Mouse (Mus musculus) mouse embryonic stem cell (cell line): Measurements from ENCODE around the gene Ier5l.

Source experiments
- in situ Hi-C, 2 experiments: fragments of 300-500 bp; cut with MboI; formaldehyde crosslinking; loops; 1 replicate in 1 of 2; 3 replicates in 1 of 2; pipeline ENCODE4 v1.14.3; 2019 to 2020; ENCODE audit warnings: low sequenced_read_pairs in 2 of 2, low pct_unique_long_range_greater_than_20kb in 1 of 2, mixed read lengths in 1 of 2; ENCODE audit not compliant: unreplicated experiment in 1 of 2

Gene Ier5l

GRCm38 (mm10) chr2:30471795-30472720 is 2.0 kb downstream of the Ier5l start:
- in situ Hi-C loops: no loop called here

DNA sequence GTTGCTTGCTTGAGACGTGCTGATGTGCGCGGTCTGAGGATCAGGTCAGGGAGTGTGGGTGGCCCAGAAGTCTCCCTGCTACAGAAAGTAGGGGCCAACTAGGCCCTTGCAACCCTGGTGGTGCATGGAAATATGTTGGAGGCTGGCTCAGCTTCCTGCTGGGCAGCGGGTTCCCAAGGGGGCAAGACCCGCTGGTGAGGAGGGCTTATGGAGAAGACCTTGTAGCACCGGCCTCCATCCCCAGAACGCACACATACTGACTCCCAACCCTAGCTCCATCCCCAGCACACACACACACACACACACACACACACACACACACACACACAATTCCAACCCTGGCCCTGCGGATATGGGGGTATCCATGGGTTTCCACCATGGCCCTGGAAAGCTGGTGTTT is 3.0 kb downstream of the Ier5l start:
- in situ Hi-C loops: no loop called here

DNA sequence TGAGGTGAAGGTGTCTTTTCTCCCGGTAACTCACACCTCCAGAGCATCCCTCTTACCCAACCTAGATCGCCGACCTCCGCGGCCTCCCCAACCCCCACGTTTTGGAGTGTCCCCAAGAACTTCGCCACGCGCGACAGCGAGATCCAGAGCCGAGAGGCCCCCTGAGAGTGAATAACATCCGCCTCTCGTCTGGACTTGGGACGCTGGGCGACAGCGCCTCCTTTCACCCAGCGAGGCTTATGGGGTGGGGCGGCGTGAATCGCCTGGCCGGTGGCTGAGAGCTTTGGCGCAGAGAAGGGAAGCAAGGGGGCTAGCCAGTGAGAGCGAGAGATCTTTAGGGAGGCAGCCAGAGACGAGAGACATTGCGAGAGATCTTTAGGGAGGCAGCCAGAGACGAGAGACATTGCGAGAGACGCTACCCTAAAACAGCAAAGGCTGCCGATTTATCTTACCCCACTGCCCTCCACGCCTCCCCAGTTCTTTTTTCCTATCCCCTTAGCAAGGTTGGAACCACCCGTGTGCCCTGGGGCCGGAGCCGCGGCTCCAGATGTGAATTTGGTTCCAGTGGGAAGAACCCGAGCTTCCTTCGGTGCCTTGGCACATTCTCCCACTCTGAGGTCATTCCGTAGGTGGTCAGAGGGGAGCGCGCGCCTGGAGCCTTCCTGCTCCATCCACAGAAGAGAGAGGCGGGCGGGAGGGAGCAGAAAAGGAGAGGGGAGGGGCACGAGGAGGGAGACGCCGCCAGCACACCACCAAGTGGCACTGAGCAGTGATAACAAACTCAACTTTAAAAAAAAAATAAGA is 3.7 kb downstream of the Ier5l start:
- in situ Hi-C loops: no loop called here

GRCm38 (mm10) chr2:30469796-30470142 is 4.2 kb downstream of the Ier5l start:
- in situ Hi-C loops: loop anchor here in 1 of 2 experiments (10.0 kb wide), 2 partner anchors 325 to 355 kb away; no protein-coding TSS in a partner anchor

GRCm38 (mm10) chr2:30469009-30469408 is 5.0 kb downstream of the Ier5l start:
- in situ Hi-C loops: loop anchor here in 1 of 2 experiments (10.0 kb wide), 2 partner anchors 326 to 356 kb away; no protein-coding TSS in a partner anchor

DNA sequence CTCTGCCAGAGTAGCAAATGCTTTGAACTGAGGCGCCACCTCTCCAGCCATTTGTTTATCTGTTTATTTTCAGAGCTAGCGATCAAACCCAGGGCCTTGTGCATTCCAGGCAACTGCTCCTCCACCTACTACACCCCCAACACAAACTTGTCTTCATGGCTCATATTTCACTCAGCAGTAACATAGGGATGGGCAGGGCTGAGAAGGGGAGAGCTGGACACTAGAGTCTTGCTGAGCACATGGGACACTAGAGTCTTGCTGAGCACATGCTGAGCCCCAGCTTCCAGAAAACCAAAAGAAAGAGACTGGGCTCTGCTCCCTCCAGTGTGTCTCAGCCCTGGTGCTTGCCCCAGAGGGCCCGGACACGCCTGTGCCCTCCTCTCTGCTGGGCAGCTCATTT is 7.2 kb downstream of the Ier5l start:
- in situ Hi-C loops: loop anchor here in 1 of 2 experiments (10.0 kb wide), 2 partner anchors 328 to 358 kb away; no protein-coding TSS in a partner anchor

GRCm38 (mm10) chr2:30464411-30464810 is 9.6 kb downstream of the Ier5l start:
- in situ Hi-C loops: loop anchor here in 1 of 2 experiments (10.0 kb wide), 2 partner anchors 330 to 360 kb away; no protein-coding TSS in a partner anchor

DNA sequence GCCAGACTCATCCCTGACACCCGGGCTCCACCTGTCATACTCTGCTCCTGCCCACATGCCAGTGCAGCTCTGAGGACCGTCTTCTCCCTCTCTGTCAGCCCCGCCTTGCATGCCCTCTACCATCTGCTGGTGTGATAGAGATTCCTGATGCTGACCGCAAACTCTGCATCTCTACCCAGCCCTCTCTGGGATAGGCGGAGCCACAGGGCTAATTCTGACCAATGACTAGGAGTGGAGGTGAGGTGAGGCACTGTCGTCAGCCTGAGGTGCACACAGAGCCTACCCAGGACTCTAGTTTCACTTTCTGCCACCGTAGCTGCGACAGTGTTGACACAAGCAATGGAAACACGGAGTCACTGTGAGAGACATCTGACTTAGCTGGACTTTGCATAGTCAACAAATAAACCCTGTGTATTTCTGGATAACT is 10.1 kb downstream of the Ier5l start:
- in situ Hi-C loops: loop anchor here in 1 of 2 experiments (10.0 kb wide), 2 partner anchors 331 to 361 kb away; no protein-coding TSS in a partner anchor

DNA sequence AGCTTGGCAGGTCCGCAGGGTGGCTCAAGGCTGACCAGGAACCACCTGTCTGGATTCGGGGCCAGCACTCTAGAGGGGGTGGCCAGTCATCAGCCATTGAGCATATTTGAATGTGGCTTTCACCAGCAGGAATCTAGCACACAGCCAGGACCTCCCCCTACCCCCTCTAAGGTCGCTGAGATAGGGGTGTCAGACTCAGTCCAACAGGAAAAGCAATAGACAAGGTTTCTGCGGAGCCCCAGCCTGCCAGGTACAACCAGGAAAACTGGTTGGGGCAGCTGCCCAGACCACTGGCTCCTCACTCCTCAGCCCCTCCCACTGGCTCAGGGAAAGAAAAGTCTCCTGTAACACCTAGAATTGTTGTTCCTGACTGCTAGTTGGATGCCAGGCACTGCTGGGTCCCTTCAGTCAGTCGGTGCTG is 10.7 kb downstream of the Ier5l start:
- in situ Hi-C loops: loop anchor here in 1 of 2 experiments (10.0 kb wide), 2 partner anchors 331 to 361 kb away; no protein-coding TSS in a partner anchor

DNA sequence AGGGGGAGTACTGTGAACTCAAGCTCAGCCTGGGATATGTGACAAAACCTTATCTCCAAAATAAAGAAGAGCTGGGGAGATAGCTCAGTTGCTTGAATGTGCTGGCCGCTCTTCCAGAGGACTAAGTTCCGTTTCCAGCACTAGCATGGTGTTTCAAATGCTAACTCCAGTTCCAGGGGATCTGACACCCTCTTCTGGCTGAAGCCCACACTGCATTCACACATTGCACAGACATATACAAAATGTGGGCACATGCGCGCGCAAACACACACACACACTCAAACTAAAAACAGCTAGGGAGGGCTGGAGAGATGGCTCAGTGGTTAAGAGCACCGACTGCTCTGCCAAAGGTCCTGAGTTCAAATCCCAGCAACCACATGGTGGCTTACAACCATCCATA is 14.8 kb downstream of the Ier5l start:
- in situ Hi-C loops: no loop called here

GRCm38 (mm10) chr2:30458349-30458748 is 15.7 kb downstream of the Ier5l start:
- in situ Hi-C loops: no loop called here

- in situ Hi-C loops: no loop called here
Measured at GRCm38 (mm10) chr2:30456104-30456980, 17.7 kb downstream of the Ier5l start.

GRCm38 (mm10) chr2:30454587-30454986 is 19.4 kb downstream of the Ier5l start:
- in situ Hi-C loops: no loop called here

DNA sequence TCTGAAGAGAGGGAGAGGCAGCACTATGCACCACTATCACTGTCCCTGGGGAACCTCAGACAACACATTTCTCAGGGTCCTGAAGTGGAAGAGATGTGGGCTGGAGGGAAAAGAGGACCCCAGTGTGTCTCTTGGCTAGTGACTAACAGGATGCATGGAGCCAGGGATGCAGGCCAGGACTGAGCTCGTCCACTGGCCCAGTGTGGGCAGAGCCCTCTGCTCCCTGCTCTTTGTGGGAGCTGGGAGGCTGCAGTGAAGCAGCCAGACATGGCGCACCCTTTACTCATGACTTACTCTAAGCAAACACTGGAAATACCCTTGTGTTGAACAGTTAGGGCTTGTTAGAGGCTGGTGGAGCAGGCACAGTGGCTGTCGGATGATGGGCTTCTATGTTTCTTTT is 20.4 kb downstream of the Ier5l start:
- in situ Hi-C loops: no loop called here

DNA sequence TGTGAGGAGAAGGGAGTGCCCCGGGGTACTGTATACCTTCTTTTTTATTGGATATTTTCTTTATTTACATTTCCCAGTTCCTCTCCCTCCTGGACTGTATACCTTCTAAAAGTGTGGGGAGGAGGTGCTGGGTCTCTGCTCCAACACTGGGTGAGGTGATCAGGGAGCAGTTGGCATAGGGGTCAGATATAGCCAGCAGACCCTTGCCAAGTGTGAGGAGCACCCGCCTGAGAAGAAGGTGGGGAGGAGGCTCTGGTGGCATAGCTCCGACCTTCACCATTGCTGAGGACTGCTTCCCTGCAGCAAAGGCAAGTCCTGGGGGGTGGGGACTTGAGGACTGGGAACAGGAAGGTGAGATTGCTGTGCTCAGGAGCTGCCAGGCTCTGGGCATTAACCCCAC is 22.5 kb downstream of the Ier5l start:
- in situ Hi-C loops: no loop called here

DNA sequence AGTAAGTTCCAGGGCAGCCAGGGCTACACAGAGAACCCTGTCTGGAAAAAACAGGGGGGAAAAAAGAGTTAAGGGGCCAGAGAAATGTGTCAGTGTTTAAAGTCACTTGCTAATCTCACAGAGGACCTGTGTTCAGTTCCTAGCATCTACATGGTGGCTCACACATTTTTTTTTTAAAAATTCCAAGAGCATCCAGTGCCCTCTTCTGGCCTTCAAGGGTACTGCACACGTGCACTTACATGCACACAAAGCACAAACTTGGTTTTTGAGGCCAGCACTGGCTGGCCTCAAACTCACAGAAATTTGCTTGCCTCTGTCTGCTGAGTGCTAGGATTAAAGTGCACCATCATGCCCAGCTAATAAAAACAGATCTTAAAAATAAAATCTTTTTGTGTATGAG is 23.5 kb downstream of the Ier5l start:
- in situ Hi-C loops: no loop called here

- in situ Hi-C loops: loop anchor here in 1 of 2 experiments (10.0 kb wide), 1 partner anchor 306 kb away; no protein-coding TSS in a partner anchor
Measured at GRCm38 (mm10) chr2:30448371-30448770, 25.6 kb downstream of the Ier5l start.
